Mouse (Mus musculus) monocyte, adult 5-6 weeks (primary cell): ENCODE results near the gene Ubr1. TPM values are rescaled to one million over a fixed set of nuclear protein-coding genes. Genes with fewer than 3 reads are reported as not detected.
"Not testable (repeated sequence)": the region's sequence is repeated elsewhere in the genome, so short reads cannot be mapped to it uniquely, and the experiment has no call there.

Experiments used
- ATAC-seq: fragments of 153-309, 156-312 bp; replicated peaks from 2 replicates; pipeline ENCODE4 v1.8.0; 2017; ENCODE audit warnings: mild to moderate bottlenecking; ENCODE audit not compliant: low TSS enrichment, insufficient number of reproducible peaks, severe bottlenecking, poor library complexity, low FRiP score
- total RNA-seq: library from RNA; stranded (forward); fragments of 200-1000, 200-491, 200-594 nt; gene quantifications from 3 replicates; pipeline ENCODE4 v1.2.3, GENCODE M21; 2017

Ubr1 gene
- total RNA-seq, 1 experiment from 2014 or later: 47.1 TPM

- no peak; the same call in 1 of the 2 replicates for ATAC-seq
Observed at GRCm38 (mm10) chr2:120977926-120978692, 7.6 kb upstream of the Ubr1 start.

GRCm38 (mm10) chr2:120976990-120977925 lies 6.7 kb upstream of the Ubr1 start, which contains the start of gene Tmem62:
Tmem62 (plus strand) TSS chr2:120977017.
- peak; percentile 39 for ATAC-seq

- no peak for ATAC-seq
Observed at GRCm38 (mm10) chr2:120976308-120976707, 5.8 kb upstream of the Ubr1 start.

- no peak for ATAC-seq
Observed at GRCm38 (mm10) chr2:120972964-120973363, 2.4 kb upstream of the Ubr1 start.

- ATAC-seq: not testable (repeated sequence)
Observed at GRCm38 (mm10) chr2:120972257-120972656, 1.7 kb upstream of the Ubr1 start.

GRCm38 (mm10) chr2:120971766-120972165 lies 1.3 kb upstream of the Ubr1 start:
- ATAC-seq: no peak

- peak; percentile 3; the same call in 1 of the 2 replicates for ATAC-seq
Observed at GRCm38 (mm10) chr2:120970045-120970539, 423 bp downstream of the Ubr1 start.

GRCm38 (mm10) chr2:120965486-120965885 lies 5.0 kb downstream of the Ubr1 start:
- ATAC-seq: no peak

GRCm38 (mm10) chr2:120963110-120963509 lies 7.4 kb downstream of the Ubr1 start:
- ATAC-seq: no peak

GRCm38 (mm10) chr2:120960261-120960660 lies 10.3 kb downstream of the Ubr1 start:
- ATAC-seq: no peak

GRCm38 (mm10) chr2:120959827-120960226 lies 10.7 kb downstream of the Ubr1 start:
- no peak for ATAC-seq

GRCm38 (mm10) chr2:120959363-120959762 lies 11.2 kb downstream of the Ubr1 start:
- ATAC-seq: no peak

- no peak; the same call in 1 of the 2 replicates for ATAC-seq
Observed at GRCm38 (mm10) chr2:120952176-120952938, 18.2 kb downstream of the Ubr1 start.

GRCm38 (mm10) chr2:120951208-120951607 lies 19.3 kb downstream of the Ubr1 start:
- ATAC-seq: no peak

GRCm38 (mm10) chr2:120933038-120933437 lies 37.5 kb downstream of the Ubr1 start:
- ATAC-seq: no peak

GRCm38 (mm10) chr2:120909556-120909955 lies 61.0 kb downstream of the Ubr1 start:
- ATAC-seq: no peak

- ATAC-seq: no peak
Observed at GRCm38 (mm10) chr2:120896361-120896760, 74.2 kb downstream of the Ubr1 start.

GRCm38 (mm10) chr2:120887601-120888000 lies 82.9 kb downstream of the Ubr1 start:
- ATAC-seq: no peak

GRCm38 (mm10) chr2:120873192-120873591 lies 97.3 kb downstream of the Ubr1 start:
- ATAC-seq: no peak
